In the genomic region with DNA sequence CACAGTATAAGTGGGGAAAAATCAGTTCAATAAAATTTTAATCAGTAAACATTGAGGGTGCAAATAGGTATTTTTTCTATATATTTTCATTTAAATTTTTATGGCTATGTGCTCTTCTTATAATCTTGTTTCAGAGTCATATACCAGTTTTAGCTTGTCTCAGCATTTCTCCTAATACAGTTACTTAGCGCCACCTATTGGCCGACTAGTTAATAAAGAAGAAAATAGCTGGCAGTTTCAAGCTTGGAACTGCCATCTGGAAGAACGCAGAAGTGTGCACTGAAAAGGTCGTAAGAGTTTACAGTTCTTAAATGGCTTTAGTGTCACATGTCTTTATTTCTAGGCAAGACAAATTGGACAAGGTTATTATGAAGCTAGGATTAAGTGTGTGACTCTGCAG, we compare ENCODE assay signal across 9 mouse cellular contexts.
DNase-seq lines count a peak whose midpoint lies in the region; ATAC-seq and TF ChIP-seq lines count a peak whose summit lies in the region.
"Had no signal": no experiment of that assay in that cellular context is flagged by ENCODE, and none has a peak within 500 bp of the region (broad histone marks: within the 10 kb centered on the region; RNA-seq: fewer than 3 reads in every experiment).

No protein-coding gene starts in this region.

- no peaks in the 10 kb centered on the region for H3K9me3 ChIP-seq in kidney, postnatal 0 days (replicated peaks; ENCODE audit: low read length)
- H3K9me3 ChIP-seq in midbrain, embryonic 14.5 days (ENCODE audit: control insufficient read depth, low read length) = no peaks in the 10 kb centered on the region
- H3K9me3 ChIP-seq: neural tube, embryonic 13.5 days had no signal

- peak in 1 of 2 experiments; percentile 55 for DNase-seq in cerebellum, adult 2 months
- no peak for DNase-seq in cerebellum, adult 11-12 months
- DNase-seq in right cerebral cortex, adult 2 months (ENCODE audit: low spot score in 2 of 2) = peak; percentile 57 to 68
- no peak for DNase-seq in right cerebral cortex, postnatal 10 days (ENCODE audit: low spot score in 2 of 2)
- DNase-seq in kidney, postnatal 0 days (ENCODE audit: low spot score) = peak; percentile 89
- DNase-seq in midbrain, embryonic 14.5 days = peak; percentile 95

- ATAC-seq in kidney, postnatal 0 days (replicated peaks; ENCODE audit: low FRiP score, low read depth) = no peak; the same call in 1 of the 2 replicates
- no peak for ATAC-seq in midbrain, embryonic 14.5 days (ENCODE audit: low FRiP score, low TSS enrichment)
- no peak for ATAC-seq in monocyte, adult 5-6 weeks (replicated peaks; ENCODE audit: insufficient number of reproducible peaks, low FRiP score, low TSS enrichment, poor library complexity, severe bottlenecking)

- no peaks in the 10 kb centered on the region for H3K27me3 ChIP-seq in cerebellum, adult 2 months (ENCODE audit: control insufficient read depth, insufficient read depth, low read length)
- H3K27me3 ChIP-seq in kidney, postnatal 0 days (ENCODE audit: insufficient read depth, low read length) = no peaks in the 10 kb centered on the region
- no peaks in the 10 kb centered on the region for H3K27me3 ChIP-seq in midbrain, embryonic 14.5 days (ENCODE audit: control insufficient read depth, insufficient read depth, low read length)
- H3K27me3 ChIP-seq: neural tube, embryonic 13.5 days had no signal

- WGBS in cerebellum, adult 2 months = 2% methylated on average over 4 of the region's 4 CpGs
- WGBS in kidney, postnatal 0 days = 6% methylated on average over 4 of the region's 4 CpGs
- 16% methylated on average over 4 of the region's 4 CpGs for WGBS in midbrain, embryonic 14.5 days

- H3K27ac ChIP-seq in cerebellum, adult 2 months (ENCODE audit: insufficient read depth, low read length) = no peak overlapping the region
- no peak overlapping the region for H3K27ac ChIP-seq in cortical plate, adult 2 months (ENCODE audit: insufficient read depth, low read length)
- no peak overlapping the region for H3K27ac ChIP-seq in kidney, postnatal 0 days
- no peak overlapping the region for H3K27ac ChIP-seq in midbrain, embryonic 14.5 days (replicated peaks; ENCODE audit: low read depth, low read length)
- H3K27ac ChIP-seq: neural tube, embryonic 13.5 days had no signal

- no peak overlapping the region for H3K4me2 ChIP-seq in kidney, postnatal 0 days (ENCODE audit: low read length)
- H3K4me2 ChIP-seq in midbrain, embryonic 14.5 days (ENCODE audit: low read length) = no peak overlapping the region
- H3K4me2 ChIP-seq: neural tube, embryonic 13.5 days had no signal

- no peak overlapping the region for H3K4me3 ChIP-seq in cerebellum, adult 2 months (replicated peaks; ENCODE audit: insufficient read depth, low read depth, low read length)
- H3K4me3 ChIP-seq in cortical plate, adult 2 months (ENCODE audit: insufficient read depth, low read length) = no peak overlapping the region
- no peak overlapping the region for H3K4me3 ChIP-seq in kidney, postnatal 0 days (replicated peaks; ENCODE audit: low read depth, low read length)
- H3K4me3 ChIP-seq in midbrain, embryonic 14.5 days (replicated peaks; ENCODE audit: low read depth, low read length) = no peak overlapping the region
- H3K4me3 ChIP-seq: neural tube, embryonic 13.5 days had no signal

- peak; percentile 36; the same call in 1 of the 2 replicates for TF ChIP-seq CTCF in cerebellum, adult 2 months (IDR thresholded peaks at IDR 0.05; ENCODE audit: borderline replicate concordance, insufficient read depth, low read depth, low read length)
- TF ChIP-seq CTCF in cortical plate, adult 2 months (IDR thresholded peaks at IDR 0.05; ENCODE audit: extremely low read depth, insufficient read depth, low read length) = peak; percentile 45; the same call in 1 of the 2 replicates
- peak; percentile 90 for TF ChIP-seq CTCF in kidney, postnatal 0 days (IDR thresholded peaks at IDR 0.05; ENCODE audit: low read depth)

- no peaks in the 10 kb centered on the region for H3K36me3 ChIP-seq in kidney, postnatal 0 days (ENCODE audit: insufficient read depth, low read length)
- no peaks in the 10 kb centered on the region; the same call in 1 of the 2 replicates for H3K36me3 ChIP-seq in midbrain, embryonic 14.5 days (ENCODE audit: control insufficient read depth, insufficient read depth, low read length)
- H3K36me3 ChIP-seq: neural tube, embryonic 13.5 days had no signal

- no peak for TF ChIP-seq POLR2A in cerebellum, adult 2 months (IDR thresholded peaks at IDR 0.05; ENCODE audit: borderline replicate concordance, insufficient read depth, low read length)
- TF ChIP-seq POLR2A in cortical plate, adult 2 months (IDR thresholded peaks at IDR 0.05; ENCODE audit: extremely low read depth, insufficient read depth, low read length) = no peak

- H3K4me1 ChIP-seq in cerebellum, adult 2 months (ENCODE audit: control insufficient read depth, insufficient read depth, low read length) = no peaks in the 10 kb centered on the region
- no peaks in the 10 kb centered on the region for H3K4me1 ChIP-seq in cortical plate, adult 2 months (ENCODE audit: control insufficient read depth, insufficient read depth, low read length)
- H3K4me1 ChIP-seq in kidney, postnatal 0 days (replicated peaks; ENCODE audit: insufficient read depth, low read length) = no peaks in the 10 kb centered on the region
- H3K4me1 ChIP-seq in midbrain, embryonic 14.5 days (ENCODE audit: control insufficient read depth, insufficient read depth, low read length) = no peaks in the 10 kb centered on the region
- H3K4me1 ChIP-seq: neural tube, embryonic 13.5 days had no signal

- H3K9ac ChIP-seq in kidney, postnatal 0 days (ENCODE audit: low read depth, low read length) = no peak overlapping the region
- no peak overlapping the region for H3K9ac ChIP-seq in midbrain, embryonic 14.5 days (replicated peaks; ENCODE audit: low read length)
- H3K9ac ChIP-seq: neural tube, embryonic 13.5 days had no signal

Comparison
In these comparisons a context has a peak if more than half of its experiments do, and no peak if none do; other contexts are left out.
1. DNase-seq: peak in right cerebral cortex, adult 2 months (2 of 2), kidney, postnatal 0 days (single experiment) and midbrain, embryonic 14.5 days (single experiment); none in cerebellum, adult 11-12 months (single experiment) and right cerebral cortex, postnatal 10 days (0 of 2).
2. CTCF ChIP-seq: peak in every context shown above with its lines; median percentile 90 in kidney, postnatal 0 days; 45 in cortical plate, adult 2 months; 36 in cerebellum, adult 2 months.